Mouse (Mus musculus) heart, postnatal 0 days (tissue): ENCODE data around the gene Smc6.

Source experiments
- CTCF ChIP-seq: IDR thresholded peaks from 2 replicates; pipeline ENCODE4 v1.5.1; 2016; ENCODE audit warnings: antibody characterized with exemption, control low read depth, low read depth
- EP300 ChIP-seq: IDR thresholded peaks from 2 replicates; pipeline ENCODE4 v1.6.1; 2016; ENCODE audit warnings: antibody characterized with exemption, low read depth

DNA sequence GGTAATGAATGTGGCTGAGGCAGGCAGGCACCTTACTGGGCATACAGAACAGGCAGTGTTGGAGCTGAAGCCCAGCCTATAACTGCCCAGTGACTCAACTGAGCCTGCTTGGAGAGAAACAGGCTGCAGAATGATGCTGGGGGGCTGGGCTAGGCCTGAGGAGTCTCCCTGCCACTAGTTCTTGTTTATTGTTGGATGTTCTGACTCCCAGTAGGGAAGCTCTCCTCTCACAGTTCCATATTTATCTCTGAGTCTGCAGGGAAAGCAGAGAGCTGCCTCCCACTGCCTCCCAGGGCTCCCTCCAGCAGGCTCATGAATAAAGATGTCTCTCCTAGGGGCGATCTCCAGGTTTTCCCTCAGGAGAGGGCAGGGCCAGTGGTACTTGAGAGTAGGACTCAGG lies 82.7 kb downstream of the Smc6 start:
- TF ChIP-seq CTCF = no peak
- TF ChIP-seq EP300 = no peak
